Mouse (Mus musculus) forebrain, embryonic 16.5 days (tissue): ENCODE measurements at regions not wholly inside any gene's neighbourhood (a gene's known extent, or its start where the extent isn't known, plus 50 kb on each side); places are given as distances from the start of the nearest gene placed in this dataset.

ENCODE experiments used
- ATAC-seq: fragments of 200-750 bp; cut with Nextera tagmentation; 2 replicates; pipeline ENCODE4 v1.8.0; 2017; ENCODE audit warnings: mild to moderate bottlenecking, moderate library complexity
- H3K27ac ChIP-seq: fragments of 300-500 bp; sonication (generic); 2 replicates; pipeline ENCODE4 v1.5.1; 2014; ENCODE audit warnings: low read length, control low read depth
- H3K27me3 ChIP-seq: fragments of 300-500 bp; sonication (generic); replicated peaks from 2 replicates; pipeline ENCODE4 v1.6.1; 2014; ENCODE audit warnings: low read length; ENCODE audit not compliant: control insufficient read depth, insufficient read depth
- H3K36me3 ChIP-seq: fragments of 300-500 bp; sonication (generic); 2 replicates; pipeline ENCODE4 v1.6.1; 2014; ENCODE audit not compliant: control insufficient read depth, insufficient read depth
- H3K4me1 ChIP-seq: fragments of 300-500 bp; sonication (generic); replicated peaks from 2 replicates; pipeline ENCODE4 v1.6.1; 2014; ENCODE audit warnings: low read length; ENCODE audit not compliant: control insufficient read depth, insufficient read depth
- H3K4me2 ChIP-seq: fragments of 300-500 bp; sonication (generic); 2 replicates; pipeline ENCODE4 v1.6.1; 2014; ENCODE audit warnings: mild to moderate bottlenecking, low read length, control low read depth
- H3K4me3 ChIP-seq: fragments of 300-500 bp; sonication (generic); replicated peaks from 2 replicates; pipeline ENCODE4 v1.5.1; 2014; ENCODE audit warnings: mild to moderate bottlenecking, low read length, control low read depth
- H3K9ac ChIP-seq: fragments of 300-500 bp; sonication (generic); replicated peaks from 2 replicates; pipeline ENCODE4 v1.6.1; 2014; ENCODE audit warnings: low read depth, low read length, control low read depth
- H3K9me3 ChIP-seq: fragments of 300-500 bp; sonication (generic); 2 replicates; pipeline ENCODE4 v1.6.1; 2016; ENCODE audit warnings: low read length; ENCODE audit not compliant: control insufficient read depth
- WGBS: fragments of 180-500 bp; shearing (Covaris S2); extraction: QIAGEN DNeasy Blood & Tissue Kit; methylation state at CpG from one replicate; pipeline ENCODE4 v1.1.7; 2014; 5-methylcytosine and 5-hydroxymethylcytosine counted together

DNA sequence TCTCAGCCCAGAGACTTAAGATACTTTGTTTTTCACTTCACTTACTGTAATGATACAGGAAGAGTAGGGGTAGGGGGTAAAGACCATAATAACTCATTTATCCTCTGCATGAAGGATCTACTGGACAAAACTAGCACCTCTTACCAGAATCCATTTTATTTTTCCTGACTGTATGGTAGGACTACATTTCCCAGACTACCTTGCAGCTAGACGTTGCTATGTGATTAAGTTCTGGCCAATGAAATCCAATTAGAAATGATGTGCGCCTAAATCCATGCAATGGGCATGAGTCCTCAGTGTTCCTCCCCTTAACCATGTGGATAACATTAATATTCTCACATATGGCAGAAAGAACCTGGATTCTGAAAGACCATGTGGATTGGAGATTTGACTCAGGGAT, 68.3 kb upstream of the Rbbp6 start:
- no peak overlapping the region for H3K27ac ChIP-seq
- ATAC-seq: no peak
- H3K4me3 ChIP-seq: no peak overlapping the region
- H3K9ac ChIP-seq: no peak overlapping the region
- H3K4me2 ChIP-seq: no peak overlapping the region
- 78% methylated on average over 2 of the region's 2 CpGs for WGBS
- H3K4me1 ChIP-seq: no peaks in the 10 kb centered on the region
- H3K9me3 ChIP-seq: no peaks in the 10 kb centered on the region
- H3K36me3 ChIP-seq: no peaks in the 10 kb centered on the region
- no peaks in the 10 kb centered on the region for H3K27me3 ChIP-seq

DNA sequence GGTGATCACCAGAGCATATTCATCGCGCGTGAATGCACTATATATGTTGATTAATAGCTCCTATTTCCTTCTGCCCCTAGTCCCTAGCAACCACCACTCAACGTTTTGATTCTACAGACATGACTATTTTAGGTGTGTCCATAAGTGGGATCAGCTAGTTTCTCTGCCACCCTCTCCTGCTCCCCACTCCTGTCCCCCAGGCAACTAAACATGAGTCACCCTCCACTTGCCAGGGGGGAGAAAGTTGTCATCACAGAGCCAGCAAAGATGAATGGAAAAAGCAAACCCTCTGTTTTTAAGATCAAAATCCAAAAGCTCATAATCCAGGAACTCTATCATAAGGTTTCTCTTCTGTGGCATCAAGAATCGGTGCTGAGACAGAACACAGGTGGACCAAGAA, 59.4 kb upstream of the Rbbp6 start:
- Histone ChIP-seq H3K36me3 (no peaks in the 10 kb centered on the region), H3K4me2 (no peak overlapping the region), H3K9me3 (no peaks in the 10 kb centered on the region), H3K27me3 (no peaks in the 10 kb centered on the region), H3K4me1 (no peaks in the 10 kb centered on the region), H3K27ac (no peak overlapping the region), H3K4me3 (no peak overlapping the region), H3K9ac (no peak overlapping the region)
- 93% methylated on average over 5 of the region's 5 CpGs for WGBS
- no peak for ATAC-seq

- Histone ChIP-seq H3K9me3 (no peaks in the 10 kb centered on the region), H3K4me3 (no peak overlapping the region), H3K36me3 (no peaks in the 10 kb centered on the region), H3K4me2 (no peak overlapping the region), H3K9ac (no peak overlapping the region), H3K27ac (no peak overlapping the region), H3K27me3 (no peaks in the 10 kb centered on the region), H3K4me1 (no peaks in the 10 kb centered on the region)
- 90% methylated on average over 8 of the region's 8 CpGs for WGBS
- ATAC-seq: no peak
Measured at GRCm38 (mm10) chr7:122909296-122909695, 56.2 kb upstream of the Rbbp6 start.
